Mouse (Mus musculus): ENCODE results near the gene Gm1043.
A peak's percentile ranks its signal among the peaks of the same experiment; 100 is the strongest.

Gene Gm1043

DNA sequence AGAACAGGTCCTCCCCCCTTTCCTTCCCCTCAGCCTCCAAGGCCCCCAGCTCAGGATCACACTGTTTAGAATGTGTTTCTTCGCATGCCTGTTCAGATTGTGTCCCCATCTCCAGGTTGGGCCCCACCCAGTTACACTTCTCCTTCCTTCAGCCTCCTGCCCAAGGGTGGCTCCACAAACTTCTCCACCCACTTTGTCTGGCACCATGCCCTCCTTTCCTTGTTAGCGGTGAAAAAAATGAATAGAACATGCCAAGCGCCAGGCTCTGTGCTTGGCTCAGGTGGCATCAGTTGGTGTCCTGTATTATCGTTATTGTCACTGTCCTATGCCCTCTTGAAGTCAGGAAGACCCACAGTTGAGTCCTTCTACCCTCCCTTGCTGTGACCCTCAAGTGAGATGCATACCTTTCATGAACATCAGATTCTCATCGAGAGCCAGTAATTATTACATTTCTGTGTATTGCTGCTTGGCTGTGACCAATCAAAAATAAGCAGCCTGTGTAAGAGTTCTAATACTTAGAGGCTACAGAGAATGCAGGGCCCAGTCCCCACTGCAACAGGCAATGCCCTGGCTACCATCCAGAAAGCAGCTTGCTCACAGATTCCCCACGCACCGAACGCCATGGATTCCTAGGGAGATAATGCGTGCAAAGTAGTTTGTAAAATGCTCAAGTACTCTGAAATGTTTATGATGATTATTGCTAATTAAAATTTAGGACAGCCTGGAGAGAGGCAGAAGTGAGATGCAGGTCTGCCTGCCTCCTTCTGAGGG, 128.0 kb downstream of the Gm1043 start:
- peak in 1 of 2 experiments; percentile 35 for DNase-seq

DNA sequence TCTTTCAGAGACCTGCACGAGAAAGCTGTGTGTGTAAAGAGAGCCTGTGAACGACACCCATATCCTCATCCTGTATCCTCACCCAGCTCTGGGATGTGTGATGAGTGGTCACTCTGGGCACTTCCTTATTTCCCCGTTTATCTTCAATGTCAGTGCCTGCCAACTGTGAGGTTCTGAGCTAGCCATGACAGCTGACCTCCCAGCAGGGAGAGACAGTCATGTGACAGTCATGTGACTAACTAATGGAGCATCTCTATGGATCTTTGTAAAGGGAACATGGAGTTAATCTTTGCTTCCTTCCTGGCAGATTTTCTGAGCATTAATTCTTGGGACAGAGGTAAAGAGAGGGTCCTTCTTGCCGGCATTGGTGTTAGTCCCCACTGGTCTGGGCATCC, 128.5 kb downstream of the Gm1043 start:
- DNase-seq: peak; percentile 45 to 49

DNA sequence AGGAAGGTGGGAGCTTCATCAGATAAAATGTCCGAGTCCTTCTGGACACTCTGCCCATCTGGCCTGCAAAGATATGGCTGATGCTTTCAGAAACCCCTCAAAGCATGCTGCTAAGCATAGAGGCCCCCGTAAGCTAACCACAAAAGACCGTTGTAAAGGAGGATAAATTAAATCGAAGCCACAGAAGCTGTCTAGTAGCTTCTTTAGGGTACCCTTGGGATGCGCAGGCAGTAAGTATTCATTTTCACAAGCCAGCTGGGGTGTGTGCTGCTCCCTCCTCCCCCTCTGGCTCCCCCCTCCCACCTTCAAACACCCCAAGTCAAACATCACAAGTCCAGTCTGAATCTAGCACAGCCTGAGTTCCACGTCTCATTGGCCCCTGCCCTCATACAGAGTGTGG, 129.4 kb downstream of the Gm1043 start:
- DNase-seq: no peak

DNA sequence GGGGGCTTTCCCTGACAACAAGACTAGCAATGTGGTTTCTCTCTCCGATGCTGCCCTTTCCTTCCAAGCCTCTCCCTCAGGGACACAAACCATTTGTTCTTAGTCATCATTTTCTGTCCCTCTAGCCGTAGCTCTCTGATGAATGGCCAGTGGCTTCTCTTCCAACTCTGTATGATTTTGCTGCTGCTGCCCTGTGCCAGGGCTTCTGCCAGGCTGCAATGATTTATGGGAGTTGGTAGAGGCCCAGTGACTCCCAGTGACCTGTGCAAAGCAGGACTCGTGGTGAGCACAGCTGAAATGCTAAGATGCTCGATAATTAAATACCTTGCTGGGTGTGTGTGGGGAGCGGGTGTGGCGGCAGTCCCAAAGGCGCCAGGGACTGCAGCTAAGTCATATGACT, 130.1 kb downstream of the Gm1043 start:
- DNase-seq: no peak

DNA sequence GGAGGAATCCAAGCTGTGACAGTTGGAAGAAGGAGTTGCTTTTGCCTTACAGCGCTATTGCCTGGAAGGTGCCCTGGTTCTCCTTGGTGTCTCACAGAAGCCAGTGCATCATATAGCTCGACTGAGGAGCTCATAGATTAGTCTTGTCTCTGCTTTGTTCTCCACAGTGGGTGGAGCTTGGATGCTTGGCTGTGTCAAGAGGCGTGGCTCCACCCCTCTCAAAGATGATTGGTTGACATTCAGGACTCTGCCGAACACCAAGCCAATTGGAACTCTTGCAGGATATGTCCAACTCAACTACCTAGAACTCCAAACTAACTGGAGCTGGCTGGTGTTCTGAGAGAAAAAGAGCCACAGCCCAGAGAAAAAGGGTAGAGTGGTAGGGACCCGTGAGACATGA, 134.4 kb downstream of the Gm1043 start:
- no peak for DNase-seq

DNA sequence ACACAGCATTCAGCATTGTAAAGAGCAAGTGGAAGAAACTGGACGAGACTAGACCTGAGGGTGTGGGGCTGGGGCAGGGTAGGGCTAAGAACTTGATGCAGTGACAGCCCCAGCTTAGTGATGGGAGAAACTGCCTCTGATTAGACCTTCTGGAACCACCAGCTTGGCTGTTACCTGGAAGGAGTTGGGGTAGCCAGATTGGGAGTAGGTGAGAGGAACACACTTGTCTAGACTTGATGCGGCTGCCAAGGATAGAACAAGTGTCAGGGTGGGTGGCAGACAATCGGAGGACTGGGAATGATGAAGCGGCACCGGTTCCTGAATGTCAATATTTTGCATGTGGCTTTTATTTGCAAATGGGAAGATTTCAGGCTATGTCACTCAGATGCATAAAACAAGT, 135.4 kb downstream of the Gm1043 start:
- DNase-seq: no peak

DNA sequence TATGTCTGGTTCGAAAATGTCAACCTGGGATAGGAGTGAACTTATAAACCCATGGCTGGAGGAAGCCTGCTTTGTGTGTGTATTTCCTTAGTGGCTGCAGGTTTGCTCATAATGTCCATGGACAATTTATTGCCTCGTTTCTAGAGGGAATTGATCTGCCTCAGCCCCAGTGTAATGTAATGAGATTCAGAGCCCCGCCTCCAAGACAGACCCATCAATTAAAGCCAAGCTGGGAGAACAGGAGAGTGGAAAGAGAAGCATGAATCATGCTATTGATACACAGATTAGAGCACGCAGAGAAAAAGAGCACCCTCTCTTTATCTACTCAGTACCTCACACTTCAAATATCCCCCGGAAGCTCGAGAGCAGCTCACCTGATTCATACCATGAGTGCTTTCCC, 136.4 kb downstream of the Gm1043 start:
- no peak for DNase-seq

DNA sequence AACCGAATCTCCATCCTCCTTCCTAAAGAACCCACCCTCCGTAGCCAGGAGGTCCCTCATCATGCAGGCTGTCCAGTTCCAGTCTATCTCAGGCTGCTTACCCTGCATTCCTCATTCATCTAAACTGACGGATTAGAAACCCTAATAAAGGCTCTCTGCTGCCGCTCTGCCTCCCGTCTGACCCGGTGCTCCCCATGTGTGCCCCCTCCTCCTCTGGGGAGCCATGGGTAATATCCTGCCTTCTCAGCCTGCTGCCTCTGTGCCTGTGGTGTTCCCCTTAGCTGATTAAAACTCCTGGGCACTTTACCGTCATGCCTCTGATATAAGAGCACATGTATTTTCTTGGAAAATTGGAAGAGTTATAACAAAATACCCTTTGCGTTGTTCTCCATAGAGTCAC, 137.1 kb downstream of the Gm1043 start:
- no peak for DNase-seq

DNA sequence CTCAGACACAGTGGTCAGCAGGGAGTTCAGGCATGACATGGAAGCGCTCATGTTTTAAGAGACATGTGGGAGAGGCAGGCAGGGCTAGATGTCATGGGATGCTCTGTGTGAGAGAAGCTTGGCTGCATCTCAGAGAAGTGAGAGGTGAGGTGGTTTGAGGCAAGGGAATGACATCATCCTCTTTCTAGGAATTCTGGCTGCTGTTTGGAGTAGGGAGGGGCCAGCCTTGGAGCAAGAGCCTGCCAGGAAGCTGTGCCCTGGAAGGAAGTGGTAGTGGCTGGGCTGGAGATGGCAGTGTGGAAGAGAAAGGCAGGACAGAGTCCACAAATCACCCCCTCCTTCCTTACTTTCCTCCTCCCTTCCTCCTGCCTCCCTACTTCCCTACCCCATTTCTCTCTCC, 140.5 kb downstream of the Gm1043 start:
- no peak for DNase-seq

DNA sequence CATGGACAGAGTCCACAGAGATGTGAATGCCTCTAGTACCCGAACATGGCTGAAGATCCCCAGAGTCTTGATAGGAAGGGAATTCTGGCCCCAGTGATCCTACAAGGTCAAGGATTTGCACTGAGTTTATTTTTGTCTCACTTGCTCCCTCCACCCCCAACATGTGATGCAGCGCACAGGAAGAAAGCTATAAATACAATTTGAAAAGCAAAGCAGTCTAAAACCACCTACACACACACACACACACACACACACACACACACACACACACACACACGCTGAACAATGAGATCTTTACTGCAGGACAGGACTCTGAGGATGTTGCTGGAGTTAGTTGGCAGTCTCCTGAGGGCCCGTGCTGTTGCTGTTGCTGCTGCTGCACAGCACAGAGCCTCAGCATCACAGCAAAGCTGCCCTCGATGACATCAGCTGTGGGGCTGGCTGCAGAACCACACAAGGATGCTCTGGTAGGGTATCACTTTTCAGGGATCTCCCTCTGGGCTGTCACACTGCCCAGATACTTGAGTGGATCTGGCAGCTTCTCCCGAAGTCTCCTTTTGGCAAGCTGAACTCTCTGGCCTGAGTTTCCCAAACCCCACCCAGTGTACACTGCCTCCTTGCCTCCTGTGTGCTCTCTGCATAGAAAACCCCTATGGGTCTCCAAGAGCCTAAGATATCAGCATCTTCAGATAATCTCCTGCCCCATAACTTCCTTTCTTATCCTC, 142.9 kb downstream of the Gm1043 start:
- no peak for DNase-seq

DNA sequence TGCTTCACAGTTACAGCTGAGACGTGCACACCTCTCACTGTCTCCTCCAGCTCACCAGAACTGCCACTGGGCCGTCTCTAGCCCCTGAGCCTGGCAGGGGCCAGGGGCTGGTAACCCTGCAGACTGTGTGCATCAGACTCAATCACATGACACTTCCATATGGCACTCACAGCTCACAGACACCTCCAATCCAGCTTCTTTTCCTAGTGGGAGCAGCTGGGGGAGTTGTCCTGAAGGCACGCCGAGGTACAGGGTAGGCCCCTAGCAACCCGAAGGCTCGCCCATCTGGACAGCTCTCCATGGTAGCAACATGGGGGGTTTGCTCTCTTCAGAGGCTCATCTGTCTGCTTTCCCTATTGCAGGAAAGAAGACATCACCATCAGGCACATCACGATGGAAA, 143.7 kb downstream of the Gm1043 start:
- DNase-seq: no peak

DNA sequence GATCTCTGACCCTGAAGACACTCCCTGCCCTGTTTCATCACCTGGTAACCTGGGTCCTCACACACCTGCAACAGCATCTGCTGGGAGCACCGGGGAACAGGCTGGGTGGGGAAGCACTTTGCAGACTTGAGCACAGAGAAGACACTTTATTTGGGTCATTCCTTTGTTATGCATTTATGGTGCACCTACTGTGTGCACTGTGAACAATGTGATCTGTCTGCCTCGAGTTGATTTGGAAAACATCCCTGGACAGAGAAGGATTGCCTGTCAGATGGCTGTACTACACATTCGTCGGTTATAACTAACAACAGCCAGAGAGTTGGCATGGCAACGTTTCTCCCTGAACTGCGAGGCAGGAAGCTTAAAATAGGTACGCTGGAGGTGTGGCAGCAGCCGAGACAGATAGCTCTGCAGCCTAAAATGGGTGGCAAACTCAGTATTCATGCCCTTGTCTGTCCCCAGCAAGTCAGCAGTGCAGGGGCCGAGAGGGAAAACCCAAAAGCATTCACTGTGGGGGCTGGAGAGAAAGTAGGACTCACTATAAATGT, 147.9 kb downstream of the Gm1043 start:
- no peak for DNase-seq

DNA sequence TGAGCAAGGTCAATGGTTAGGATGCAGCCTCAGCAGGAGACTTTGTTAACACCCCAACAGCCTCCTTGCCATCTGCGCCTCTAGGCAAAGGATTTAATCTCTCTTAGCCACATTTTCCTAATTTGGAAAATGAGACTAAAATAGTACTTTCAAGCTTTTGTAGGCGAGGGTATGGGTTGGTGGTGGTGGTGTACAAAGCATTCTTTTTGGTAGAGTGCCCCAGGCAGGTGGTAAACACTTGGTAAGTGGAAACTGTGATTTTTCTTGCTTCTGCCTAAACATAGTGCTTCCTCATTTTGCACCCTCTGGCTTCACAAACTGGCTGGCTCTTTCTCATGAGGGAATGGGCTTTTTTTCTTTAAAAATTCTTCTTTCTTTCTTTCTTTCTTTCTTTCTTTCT, 153.5 kb downstream of the Gm1043 start:
- DNase-seq: no peak

DNA sequence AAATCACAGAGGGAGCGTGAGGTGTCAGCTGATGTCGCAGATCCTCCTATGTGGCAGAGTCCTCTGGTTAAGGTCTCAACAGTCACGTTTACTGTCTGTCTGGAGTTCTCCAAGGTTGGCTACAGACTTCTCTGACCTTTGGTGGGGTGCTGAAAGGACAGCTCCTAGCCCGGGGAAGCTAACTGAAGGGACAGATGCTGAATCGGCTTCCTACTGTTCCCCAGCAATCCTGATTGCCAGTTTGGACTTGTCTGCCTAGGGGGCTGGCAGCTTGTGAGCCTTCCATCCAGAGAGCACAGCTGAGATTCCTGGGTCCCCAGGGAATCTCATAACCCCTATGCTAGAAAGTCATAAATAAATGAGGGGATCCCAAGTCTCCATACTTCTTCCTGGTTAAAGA, 155.4 kb downstream of the Gm1043 start:
- peak in 1 of 2 experiments; percentile 26 for DNase-seq

DNA sequence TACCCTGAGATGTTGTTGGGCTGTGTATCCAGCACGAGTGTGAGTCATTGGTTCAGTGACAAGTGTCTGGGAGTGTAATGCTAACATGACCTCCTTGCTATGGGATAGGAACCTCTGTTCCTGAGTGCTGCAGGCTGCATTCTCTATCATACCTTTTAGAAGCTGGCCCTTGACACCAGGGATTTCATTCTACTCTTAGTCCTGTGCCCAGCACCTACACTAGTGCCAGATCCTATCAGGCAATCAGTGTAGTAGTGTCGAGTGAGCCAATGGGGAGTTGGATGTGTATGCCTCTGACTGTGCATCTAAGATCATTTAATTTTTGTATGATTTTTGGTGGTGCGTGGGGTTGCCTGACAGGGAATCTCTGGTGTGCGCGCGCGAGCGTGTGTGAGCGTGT, 156.1 kb downstream of the Gm1043 start:
- DNase-seq: no peak

DNA sequence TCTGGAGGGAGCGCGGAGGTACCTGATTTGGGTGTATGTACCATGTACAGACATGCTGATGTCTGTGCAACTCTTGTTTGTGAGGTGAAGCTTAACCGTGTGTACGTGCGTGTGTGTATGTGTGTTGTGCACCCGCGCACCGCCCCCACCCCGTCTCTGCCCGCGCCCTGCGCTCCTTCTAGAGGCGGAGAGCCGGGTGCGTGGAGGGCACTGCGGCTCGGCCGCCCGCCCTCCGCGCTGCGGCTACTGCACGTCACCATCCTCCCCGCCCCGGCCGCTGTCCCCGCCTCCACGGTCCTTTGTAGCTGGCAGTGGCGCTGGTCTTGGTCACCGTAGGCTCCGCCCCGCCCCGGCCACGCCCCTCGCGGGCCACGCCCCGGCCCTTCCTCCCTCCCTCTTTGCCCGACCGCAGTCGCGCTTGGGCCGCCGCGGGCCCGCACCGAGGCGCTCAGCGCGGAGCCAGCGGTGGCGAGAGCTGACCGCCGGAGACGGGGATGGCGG, 156.5 kb downstream of the Gm1043 start, which contains the start of gene Crmp1:
Crmp1 (plus strand) TSS at position 290 of the 501 bp plus-strand sequence.
- DNase-seq: peak; percentile 95 to 97

DNA sequence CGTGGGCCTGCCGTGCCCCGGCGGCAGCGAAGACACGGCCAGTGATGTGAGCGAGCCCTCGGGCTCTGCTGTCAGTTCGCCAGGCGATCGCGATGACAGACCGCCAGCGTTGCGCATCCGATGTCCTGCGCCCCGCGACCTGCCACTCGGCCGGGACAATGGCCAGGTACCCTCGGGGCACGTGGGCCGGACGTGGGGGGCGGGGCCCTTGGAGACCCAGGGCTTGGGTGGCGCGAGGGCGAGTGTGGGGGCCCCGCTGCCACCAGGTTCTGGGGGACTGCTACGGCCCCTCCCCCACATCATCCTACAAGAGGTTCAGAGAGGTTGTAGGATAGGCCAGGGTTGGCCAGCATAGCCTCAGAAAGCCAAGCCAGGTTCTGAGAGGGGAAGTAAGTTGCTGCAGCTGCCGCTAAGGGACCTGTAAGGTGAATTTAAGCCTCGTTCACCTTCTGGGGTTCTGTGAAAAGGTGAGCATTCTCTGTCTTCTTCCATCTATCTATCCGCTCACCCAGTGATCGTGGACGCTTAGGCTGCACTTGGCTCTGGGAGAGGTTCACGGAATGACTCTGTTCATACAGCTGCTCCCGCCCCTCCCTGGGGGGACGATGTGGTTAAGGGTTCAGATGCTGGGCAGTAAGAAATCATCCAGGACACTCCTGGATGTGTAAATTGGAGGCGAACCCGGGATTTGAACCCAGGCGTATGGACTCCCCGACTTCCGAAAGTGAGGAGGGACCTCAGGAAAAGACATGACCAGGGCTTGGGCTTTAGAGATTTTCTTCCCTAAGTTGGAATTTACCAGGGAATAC, 157.4 kb downstream of the Gm1043 start:
- peak; percentile 73 to 81 for DNase-seq

DNA sequence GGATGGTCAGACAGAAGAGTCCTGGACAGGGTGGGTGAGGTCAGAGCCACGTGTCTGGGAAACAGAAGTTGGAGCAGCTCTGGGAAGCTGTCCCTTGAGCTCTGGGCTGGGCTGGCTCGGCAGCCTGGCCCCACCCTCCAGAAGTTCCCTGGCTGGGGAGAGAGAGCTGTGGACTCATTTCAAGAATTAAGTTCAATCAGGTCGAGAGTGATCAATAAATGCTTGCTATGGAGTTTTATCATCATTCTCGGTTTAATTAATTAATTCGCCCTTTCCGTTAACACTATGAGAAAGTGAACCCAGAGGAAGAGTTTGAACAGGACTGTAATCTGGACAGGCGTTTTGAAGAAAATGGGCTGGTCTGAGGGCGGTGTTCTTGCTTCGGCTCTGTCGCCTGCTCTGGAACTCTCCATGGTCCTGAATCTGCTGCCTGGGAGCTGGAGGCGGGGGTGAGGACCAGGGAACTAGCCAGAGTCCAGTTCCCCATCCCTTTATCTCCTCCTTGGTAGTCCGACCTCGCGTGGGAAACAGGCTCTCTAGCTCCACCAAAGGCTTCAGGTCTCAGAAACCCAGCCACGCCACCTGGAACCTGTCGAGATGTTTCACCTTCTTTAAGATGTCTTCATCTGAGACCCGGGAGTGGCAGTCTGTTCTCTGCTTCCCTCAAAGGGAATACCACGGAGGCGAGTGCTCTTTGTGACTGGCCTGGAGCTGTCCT, 158.2 kb downstream of the Gm1043 start:
- peak; percentile 55 for DNase-seq

DNA sequence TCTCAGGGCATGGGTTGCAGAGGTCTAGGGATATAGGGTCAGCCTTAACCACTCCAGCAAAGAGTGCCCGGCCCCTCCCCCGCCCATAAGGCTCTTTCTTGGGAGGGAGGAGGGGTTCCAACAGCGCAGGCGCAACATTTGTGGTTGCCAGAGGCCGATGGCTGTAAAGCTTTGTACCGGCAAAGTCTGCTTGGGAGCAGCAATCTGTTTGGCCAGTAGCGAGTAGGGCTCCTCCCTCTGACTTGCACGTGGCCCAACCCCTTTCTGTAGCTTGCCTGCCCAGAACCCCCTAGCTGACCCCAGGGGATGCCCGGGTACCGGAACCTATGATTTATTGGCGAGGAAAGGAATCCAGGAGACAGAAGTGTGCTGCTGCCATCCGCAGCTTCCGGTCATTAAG, 159.0 kb downstream of the Gm1043 start:
- peak; percentile 73 to 78 for DNase-seq

DNA sequence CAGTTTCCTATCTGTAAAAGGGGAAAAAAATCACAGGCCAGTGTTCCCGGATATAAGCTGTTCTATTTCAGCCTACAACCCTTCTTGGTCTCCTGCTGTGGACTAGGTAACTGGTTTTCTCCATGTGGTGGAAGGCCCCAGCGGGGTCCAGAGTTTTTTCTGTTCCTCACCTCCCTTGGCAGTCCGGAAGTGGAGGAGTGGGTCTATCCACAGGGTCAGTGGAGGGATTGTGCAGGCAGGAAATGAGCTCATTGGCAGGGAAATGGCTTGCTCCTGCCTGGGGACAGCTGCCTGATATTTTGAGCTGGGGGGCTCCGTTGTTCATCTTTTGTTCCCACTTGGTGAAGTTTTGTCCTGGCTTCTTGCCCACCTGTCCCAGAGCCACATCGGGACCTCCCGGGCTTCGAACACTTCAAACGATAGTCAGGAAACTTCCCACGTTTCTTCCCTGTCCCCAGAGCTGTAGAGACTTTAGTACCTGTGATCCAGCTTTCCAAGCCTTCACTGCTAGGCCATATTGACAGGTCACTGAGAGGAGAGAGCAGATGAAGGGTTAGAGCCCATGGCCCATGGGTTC, 159.6 kb downstream of the Gm1043 start:
- DNase-seq: peak; percentile 36 to 52

DNA sequence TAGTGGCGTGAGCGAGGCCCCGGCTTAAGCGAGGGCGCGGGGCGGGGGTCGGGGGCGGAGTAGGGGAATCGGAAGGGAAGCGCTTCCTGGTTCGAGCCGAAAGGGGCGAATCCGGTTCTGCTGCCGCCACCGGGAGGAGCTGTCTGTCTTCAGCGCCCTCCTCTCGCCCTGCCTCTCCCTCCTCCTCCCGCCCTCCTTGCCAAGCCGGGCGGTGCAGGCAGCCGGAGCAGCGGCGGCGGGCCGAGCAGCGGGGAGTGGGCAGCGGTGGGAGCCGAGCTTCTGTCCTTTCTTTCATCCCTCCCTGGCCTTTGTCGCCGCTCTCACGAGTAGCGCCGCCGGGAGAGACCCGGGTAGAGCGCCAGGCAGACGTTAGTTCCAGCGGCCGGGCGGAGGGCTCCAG, 160.5 kb downstream of the Gm1043 start:
- peak; percentile 86 to 88 for DNase-seq
